Mouse (Mus musculus) embryonic fibroblast, embryonic 13.5 days (primary cell): Measurements from ENCODE around the gene Rapgef1. TPM values are rescaled to one million over a fixed set of nuclear protein-coding genes. Genes with fewer than 3 reads are reported as not detected.
A peak's percentile ranks its signal among the peaks of the same experiment; 100 is the strongest.

ENCODE experiments used
- H3K27ac ChIP-seq: 2 replicates; pipeline ENCODE4 v1.5.1; 2012; ENCODE audit warnings: low read length, control low read depth, inconsistent platforms; ENCODE audit not compliant: insufficient read depth
- H3K4me1 ChIP-seq: 2 replicates; pipeline ENCODE4 v1.6.1; 2011; ENCODE audit warnings: low read length; ENCODE audit not compliant: control insufficient read depth, insufficient read depth
- H3K4me3 ChIP-seq: 2 replicates; pipeline ENCODE4 v1.5.1; 2011; ENCODE audit warnings: mild to moderate bottlenecking, control low read depth, low read length; ENCODE audit not compliant: insufficient read depth
- CTCF ChIP-seq: IDR thresholded peaks from 2 replicates; pipeline ENCODE4 v1.5.1; 2011; ENCODE audit warnings: mild to moderate bottlenecking, control low read depth, low read length, moderate library complexity, borderline replicate concordance; ENCODE audit not compliant: insufficient read depth
- POLR2A ChIP-seq: IDR thresholded peaks from 2 replicates; pipeline ENCODE4 v1.6.1; 2011; ENCODE audit warnings: low read depth, mild to moderate bottlenecking, control low read depth, low read length, moderate library complexity
- polyA plus RNA-seq: library from polyadenylated mRNA; stranded (reverse); fragments of >200 nt; gene quantifications from 2 replicates; pipeline ENCODE4 v1.2.4, GENCODE M21; 2011; ENCODE audit warnings: low read depth; ENCODE audit not compliant: missing spikeins, insufficient read length

Gene Rapgef1
- polyA plus RNA-seq, 1 experiment, result 43.1 TPM

DNA sequence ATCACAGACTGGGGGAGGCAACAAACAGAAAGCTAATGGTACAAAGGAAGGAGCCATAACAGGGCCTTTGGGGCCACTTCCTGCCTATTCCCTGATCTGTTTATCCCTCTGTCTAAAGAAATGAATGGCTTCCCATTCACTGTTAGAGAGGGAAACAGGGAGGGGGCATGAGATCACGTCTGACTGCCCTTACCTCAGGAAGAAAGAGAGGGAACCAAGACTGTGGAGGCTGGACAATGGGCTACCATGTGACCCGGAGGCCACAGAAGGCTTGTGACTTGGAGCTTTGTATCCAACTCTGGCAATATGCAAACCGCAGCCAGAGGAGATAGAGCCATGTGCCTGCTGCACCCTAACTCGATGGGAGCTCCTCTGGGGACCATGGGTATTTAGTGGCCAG, 164.8 kb downstream of the Rapgef1 start:
- TF ChIP-seq CTCF (no peak), POLR2A (no peak)
- no peaks in the 10 kb centered on the region for H3K4me1 ChIP-seq
- H3K27ac ChIP-seq, result no peak overlapping the region
- no peak overlapping the region for H3K4me3 ChIP-seq

DNA sequence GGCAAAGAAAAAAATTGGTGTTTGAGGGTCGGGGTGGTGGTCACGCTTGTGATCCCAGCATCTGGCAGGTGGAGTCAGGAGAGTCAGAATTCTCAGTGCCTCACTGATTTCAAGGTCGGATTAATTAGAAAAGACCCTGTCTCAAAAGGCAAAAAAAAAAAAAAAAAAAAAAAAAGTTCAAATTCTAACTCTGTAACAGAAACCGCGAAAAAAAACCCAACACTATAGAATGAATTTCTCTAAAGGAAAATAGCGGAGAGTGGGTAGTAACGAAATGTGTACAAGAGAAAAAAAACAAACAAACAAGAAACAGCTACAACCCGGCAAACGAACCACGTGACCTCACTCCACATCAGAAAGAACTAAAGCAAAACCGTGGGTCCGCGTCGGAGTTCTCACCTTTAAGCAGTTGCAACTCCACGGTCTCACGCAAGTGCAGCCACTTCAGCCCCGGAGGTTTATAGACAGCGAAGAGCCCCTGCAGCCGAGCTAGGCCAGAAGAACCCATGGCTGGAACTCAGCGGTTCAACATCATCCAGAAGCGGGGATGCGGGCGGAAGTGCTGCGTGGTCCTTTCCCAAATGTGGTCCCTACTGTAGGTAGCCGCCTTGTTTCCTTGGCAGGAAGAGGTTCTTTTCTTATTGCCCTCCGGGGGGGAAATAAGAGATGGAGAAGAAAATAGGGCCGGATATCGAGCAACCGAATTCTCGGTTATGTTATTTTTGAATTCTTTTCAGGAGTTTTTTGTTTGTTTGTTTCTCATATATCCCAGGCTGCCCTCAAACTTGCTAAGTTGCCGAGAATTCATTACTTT, 167.8 kb downstream of the Rapgef1 start, which contains the start of gene Coq4:
Gene Coq4 (plus strand): TSS at position 390 of the 814 bp plus-strand sequence.
- 0 out of 2 replicates have a peak within 1 kb of the TSS, but pooled peaks have one; percentile 14 for H3K27ac ChIP-seq
- TF ChIP-seq CTCF (no peak), POLR2A (peak; percentile 81)
- peak within 1 kb of the TSS; percentile 96 for H3K4me3 ChIP-seq
- no peaks in the 10 kb centered on the region for H3K4me1 ChIP-seq

DNA sequence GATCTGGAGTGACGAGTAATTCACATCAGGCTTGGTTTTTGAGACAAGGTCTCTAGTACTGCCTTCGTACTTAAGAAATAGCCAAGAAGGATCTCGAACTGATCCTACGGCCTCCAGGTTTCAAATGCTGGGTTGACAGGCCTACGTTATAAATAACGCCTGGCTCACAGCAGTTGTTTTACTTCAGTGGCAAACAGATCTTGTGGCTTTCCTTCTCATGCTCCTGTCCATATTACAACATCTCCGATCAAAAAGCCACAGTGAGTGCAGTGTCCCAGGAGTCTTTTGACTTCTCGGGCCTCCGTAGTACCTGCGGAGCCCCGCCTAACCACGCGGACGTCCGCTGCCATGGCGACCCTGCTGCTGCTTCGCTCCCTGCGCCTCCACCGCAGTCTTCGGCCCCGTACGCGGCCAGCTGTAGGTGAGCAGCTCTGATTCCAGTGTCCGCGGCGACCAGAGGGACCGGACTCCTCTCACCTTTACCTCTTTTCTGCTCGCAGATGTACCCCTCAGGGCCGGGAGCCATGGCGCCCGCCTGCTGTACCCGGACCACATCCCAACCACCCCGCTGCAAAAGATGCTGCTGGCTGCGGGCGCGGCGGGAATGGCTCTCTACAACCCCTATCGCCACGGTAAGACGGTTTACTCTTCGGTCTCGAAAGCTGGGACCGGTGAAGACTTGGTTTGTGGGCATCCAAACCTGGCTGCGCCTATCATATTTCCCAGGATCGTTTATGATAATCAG, 168.6 kb downstream of the Rapgef1 start, which contains the start of gene Trub2:
Gene Trub2 (minus strand): TSS at position 566 of the 745 bp plus-strand sequence.
- Histone ChIP-seq H3K27ac (0 out of 2 replicates have a peak within 1 kb of the TSS, but pooled peaks have one; percentile 14), H3K4me1 (no peaks in the 10 kb centered on the region), H3K4me3 (peak within 1 kb of the TSS; percentile 96)
- TF ChIP-seq CTCF (no peak), POLR2A (peak; percentile 63; the same call in 1 of the 2 replicates)

Other genes starting within 250 kb of the Rapgef1 start
- gene Gm13420, start 132.0 kb downstream of the Rapgef1 start, polyA plus RNA-seq, result not detected in 2 replicates
- not detected in 2 replicates for gene Gm13547, start 139.6 kb downstream of the Rapgef1 start, polyA plus RNA-seq
- 9.3 and 12.6 TPM in 2 replicates for gene Coq4, start 167.8 kb downstream of the Rapgef1 start, polyA plus RNA-seq
- 22.5 and 33.3 TPM in 2 replicates for gene Trub2, start 168.8 kb downstream of the Rapgef1 start, polyA plus RNA-seq
- gene Slc27a4, start 182.9 kb downstream of the Rapgef1 start, polyA plus RNA-seq, result 18.5 and 22.1 TPM in 2 replicates
- 42.0 and 44.5 TPM in 2 replicates for gene Urm1, start 200.4 kb downstream of the Rapgef1 start, polyA plus RNA-seq
- 52.3 and 58.2 TPM in 2 replicates for gene Cercam, start 249.4 kb downstream of the Rapgef1 start, polyA plus RNA-seq